Mouse (Mus musculus): ENCODE results near the gene Stra8. TPM values are rescaled to one million over a fixed set of nuclear protein-coding genes. Genes with fewer than 3 reads are reported as not detected.

The Stra8 gene
- polyA plus RNA-seq, 1 experiment from 2014 or later, result not detected

- no peak overlapping the region for H3K4me3 ChIP-seq (ENCODE audit: low read length)
- H3K9ac ChIP-seq (ENCODE audit: low read depth, low read length), result no peak overlapping the region
- H3K27me3 ChIP-seq (replicated peaks; ENCODE audit: control insufficient read depth, insufficient read depth, low read length), result no peaks in the 10 kb centered on the region
- whole genome bisulfite sequencing, result 53% methylated on average over 14 of the region's 14 CpGs
- no peak for ATAC-seq
- no peak overlapping the region for H3K27ac ChIP-seq (ENCODE audit: low read depth, low read length)
- H3K4me1 ChIP-seq (ENCODE audit: control insufficient read depth, insufficient read depth, low read depth, low read length), result no peaks in the 10 kb centered on the region
- no peak overlapping the region for H3K4me2 ChIP-seq (ENCODE audit: low read length)
- no peaks in the 10 kb centered on the region for H3K36me3 ChIP-seq (ENCODE audit: control insufficient read depth, insufficient read depth, low read length)
- H3K9me3 ChIP-seq (ENCODE audit: control insufficient read depth, low read length), result no peaks in the 10 kb centered on the region
Observed at GRCm38 (mm10) chr6:34921941-34922340, 2.0 kb downstream of the Stra8 start.

- ATAC-seq, result no peak
- Histone ChIP-seq H3K4me3 (ENCODE audit: low read length) (no peak overlapping the region), H3K27me3 (replicated peaks; ENCODE audit: control insufficient read depth, insufficient read depth, low read length) (no peaks in the 10 kb centered on the region), H3K9me3 (ENCODE audit: control insufficient read depth, low read length) (no peaks in the 10 kb centered on the region), H3K36me3 (ENCODE audit: control insufficient read depth, insufficient read depth, low read length) (no peaks in the 10 kb centered on the region), H3K27ac (ENCODE audit: low read depth, low read length) (no peak overlapping the region), H3K4me1 (ENCODE audit: control insufficient read depth, insufficient read depth, low read depth, low read length) (no peaks in the 10 kb centered on the region), H3K9ac (ENCODE audit: low read depth, low read length) (no peak overlapping the region), H3K4me2 (ENCODE audit: low read length) (no peak overlapping the region)
- 39% methylated on average over 4 of the region's 4 CpGs for WGBS
Observed at GRCm38 (mm10) chr6:34927156-34927555, 7.2 kb downstream of the Stra8 start.

GRCm38 (mm10) chr6:34927594-34927993, 7.6 kb downstream of the Stra8 start:
- no peak for ATAC-seq
- WGBS, result 96% methylated on average over 8 of the region's 8 CpGs
- no peaks in the 10 kb centered on the region for H3K9me3 ChIP-seq (ENCODE audit: control insufficient read depth, low read length)
- no peaks in the 10 kb centered on the region for H3K27me3 ChIP-seq (replicated peaks; ENCODE audit: control insufficient read depth, insufficient read depth, low read length)
- no peaks in the 10 kb centered on the region for H3K36me3 ChIP-seq (ENCODE audit: control insufficient read depth, insufficient read depth, low read length)
- no peak overlapping the region for H3K27ac ChIP-seq (ENCODE audit: low read depth, low read length)
- H3K4me1 ChIP-seq (ENCODE audit: control insufficient read depth, insufficient read depth, low read depth, low read length), result no peaks in the 10 kb centered on the region
- H3K4me2 ChIP-seq (ENCODE audit: low read length), result no peak overlapping the region
- no peak overlapping the region for H3K9ac ChIP-seq (ENCODE audit: low read depth, low read length)
- no peak overlapping the region for H3K4me3 ChIP-seq (ENCODE audit: low read length)

GRCm38 (mm10) chr6:34932633-34933032, 12.7 kb downstream of the Stra8 start:
- Histone ChIP-seq H3K9ac (ENCODE audit: low read depth, low read length) (no peak overlapping the region), H3K27me3 (replicated peaks; ENCODE audit: control insufficient read depth, insufficient read depth, low read length) (no peaks in the 10 kb centered on the region), H3K27ac (ENCODE audit: low read depth, low read length) (no peak overlapping the region), H3K4me3 (ENCODE audit: low read length) (no peak overlapping the region), H3K4me2 (ENCODE audit: low read length) (no peak overlapping the region), H3K4me1 (ENCODE audit: control insufficient read depth, insufficient read depth, low read depth, low read length) (no peaks in the 10 kb centered on the region), H3K36me3 (ENCODE audit: control insufficient read depth, insufficient read depth, low read length) (no peaks in the 10 kb centered on the region), H3K9me3 (ENCODE audit: control insufficient read depth, low read length) (no peaks in the 10 kb centered on the region)
- WGBS, result 95% methylated on average over 1 of the region's 1 CpGs
- ATAC-seq, result no peak

GRCm38 (mm10) chr6:34936743-34937142, 16.8 kb downstream of the Stra8 start:
- Histone ChIP-seq H3K9me3 (ENCODE audit: control insufficient read depth, low read length) (no peaks in the 10 kb centered on the region), H3K4me1 (ENCODE audit: control insufficient read depth, insufficient read depth, low read depth, low read length) (no peaks in the 10 kb centered on the region), H3K4me2 (ENCODE audit: low read length) (no peak overlapping the region), H3K9ac (ENCODE audit: low read depth, low read length) (no peak overlapping the region), H3K27me3 (replicated peaks; ENCODE audit: control insufficient read depth, insufficient read depth, low read length) (no peaks in the 10 kb centered on the region), H3K36me3 (ENCODE audit: control insufficient read depth, insufficient read depth, low read length) (no peaks in the 10 kb centered on the region), H3K4me3 (ENCODE audit: low read length) (no peak overlapping the region), H3K27ac (ENCODE audit: low read depth, low read length) (no peak overlapping the region)
- 66% methylated on average over 5 of the region's 5 CpGs for WGBS
- no peak for ATAC-seq

GRCm38 (mm10) chr6:34938280-34938928, 18.4 kb downstream of the Stra8 start:
- Histone ChIP-seq H3K4me2 (ENCODE audit: low read length) (no peak overlapping the region), H3K9ac (ENCODE audit: low read depth, low read length) (no peak overlapping the region), H3K27me3 (replicated peaks; ENCODE audit: control insufficient read depth, insufficient read depth, low read length) (no peaks in the 10 kb centered on the region), H3K9me3 (ENCODE audit: control insufficient read depth, low read length) (no peaks in the 10 kb centered on the region), H3K36me3 (ENCODE audit: control insufficient read depth, insufficient read depth, low read length) (no peaks in the 10 kb centered on the region), H3K4me3 (ENCODE audit: low read length) (no peak overlapping the region), H3K4me1 (ENCODE audit: control insufficient read depth, insufficient read depth, low read depth, low read length) (no peaks in the 10 kb centered on the region), H3K27ac (ENCODE audit: low read depth, low read length) (no peak overlapping the region)
- 65% methylated on average over 7 of the region's 7 CpGs for WGBS
- no peak for ATAC-seq

GRCm38 (mm10) chr6:34938929-34939325, 19.0 kb downstream of the Stra8 start:
- H3K4me1 ChIP-seq (ENCODE audit: control insufficient read depth, insufficient read depth, low read depth, low read length), result no peaks in the 10 kb centered on the region
- no peak for ATAC-seq
- 56% methylated on average over 4 of the region's 4 CpGs for WGBS
- no peak overlapping the region for H3K4me3 ChIP-seq (ENCODE audit: low read length)
- H3K9me3 ChIP-seq (ENCODE audit: control insufficient read depth, low read length), result no peaks in the 10 kb centered on the region
- H3K4me2 ChIP-seq (ENCODE audit: low read length), result no peak overlapping the region
- H3K9ac ChIP-seq (ENCODE audit: low read depth, low read length), result no peak overlapping the region
- H3K36me3 ChIP-seq (ENCODE audit: control insufficient read depth, insufficient read depth, low read length), result no peaks in the 10 kb centered on the region
- no peaks in the 10 kb centered on the region for H3K27me3 ChIP-seq (replicated peaks; ENCODE audit: control insufficient read depth, insufficient read depth, low read length)
- no peak overlapping the region for H3K27ac ChIP-seq (ENCODE audit: low read depth, low read length)

- Histone ChIP-seq H3K27me3 (replicated peaks; ENCODE audit: control insufficient read depth, insufficient read depth, low read length) (no peaks in the 10 kb centered on the region), H3K4me1 (ENCODE audit: control insufficient read depth, insufficient read depth, low read depth, low read length) (no peaks in the 10 kb centered on the region), H3K36me3 (ENCODE audit: control insufficient read depth, insufficient read depth, low read length) (no peaks in the 10 kb centered on the region), H3K4me2 (ENCODE audit: low read length) (no peak overlapping the region), H3K4me3 (ENCODE audit: low read length) (no peak overlapping the region), H3K27ac (ENCODE audit: low read depth, low read length) (no peak overlapping the region), H3K9ac (ENCODE audit: low read depth, low read length) (no peak overlapping the region), H3K9me3 (ENCODE audit: control insufficient read depth, low read length) (no peaks in the 10 kb centered on the region)
- WGBS, result 89% methylated on average over 8 of the region's 8 CpGs
- no peak for ATAC-seq
Observed at GRCm38 (mm10) chr6:34939451-34939850, 19.5 kb downstream of the Stra8 start.

- Histone ChIP-seq H3K9ac (ENCODE audit: low read depth, low read length) (no peak overlapping the region), H3K4me2 (ENCODE audit: low read length) (no peak overlapping the region), H3K36me3 (ENCODE audit: control insufficient read depth, insufficient read depth, low read length) (no peaks in the 10 kb centered on the region), H3K27ac (ENCODE audit: low read depth, low read length) (no peak overlapping the region), H3K4me3 (ENCODE audit: low read length) (no peak overlapping the region), H3K4me1 (ENCODE audit: control insufficient read depth, insufficient read depth, low read depth, low read length) (no peaks in the 10 kb centered on the region), H3K27me3 (replicated peaks; ENCODE audit: control insufficient read depth, insufficient read depth, low read length) (no peaks in the 10 kb centered on the region), H3K9me3 (ENCODE audit: control insufficient read depth, low read length) (no peaks in the 10 kb centered on the region)
- ATAC-seq, result no peak
- 64% methylated on average over 2 of the region's 2 CpGs for WGBS
Observed at GRCm38 (mm10) chr6:34941496-34941895, 21.5 kb downstream of the Stra8 start.

- no peaks in the 10 kb centered on the region for H3K27me3 ChIP-seq (replicated peaks; ENCODE audit: control insufficient read depth, insufficient read depth, low read length)
- H3K4me1 ChIP-seq (ENCODE audit: control insufficient read depth, insufficient read depth, low read depth, low read length), result no peaks in the 10 kb centered on the region
- no peaks in the 10 kb centered on the region for H3K36me3 ChIP-seq (ENCODE audit: control insufficient read depth, insufficient read depth, low read length)
- H3K27ac ChIP-seq (ENCODE audit: low read depth, low read length), result no peak overlapping the region
- H3K9ac ChIP-seq (ENCODE audit: low read depth, low read length), result no peak overlapping the region
- 87% methylated on average over 9 of the region's 9 CpGs for WGBS
- H3K4me3 ChIP-seq (ENCODE audit: low read length), result no peak overlapping the region
- no peaks in the 10 kb centered on the region for H3K9me3 ChIP-seq (ENCODE audit: control insufficient read depth, low read length)
- no peak for ATAC-seq
- H3K4me2 ChIP-seq (ENCODE audit: low read length), result no peak overlapping the region
Observed at GRCm38 (mm10) chr6:34942446-34942845, 22.5 kb downstream of the Stra8 start.

Measured in hindbrain, embryonic 16.5 days (tissue).